Mouse (Mus musculus) embryo, embryonic 10 days (tissue): ENCODE measurements around the gene Gm10073.
"Not testable (repeated sequence)": the region's sequence is repeated elsewhere in the genome, so short reads cannot be mapped to it uniquely, and the experiment has no call there.

Source experiments
- DNase-seq: peaks from one replicate; pipeline ENCODE4 v3.0.0-alpha.2; 2015; ENCODE audit warnings: low spot score

Gm10073 gene

GRCm38 (mm10) chr8:106597067-106597466 lies 23.8 kb upstream of the Gm10073 start:
- DNase-seq, result no peak

- DNase-seq, result not testable (repeated sequence)
These were observed 22.4 kb upstream of the Gm10073 start for GRCm38 (mm10) chr8:106595623-106596022.

GRCm38 (mm10) chr8:106592458-106592857 lies 19.2 kb upstream of the Gm10073 start:
- no peak for DNase-seq

- no peak for DNase-seq
These were observed 15.5 kb upstream of the Gm10073 start for GRCm38 (mm10) chr8:106588443-106589431.

- DNase-seq, result no peak
These were observed 13.6 kb upstream of the Gm10073 start for GRCm38 (mm10) chr8:106586896-106587295.

- no peak for DNase-seq
These were observed 12.4 kb upstream of the Gm10073 start for GRCm38 (mm10) chr8:106585671-106586037.

GRCm38 (mm10) chr8:106584942-106585670 lies 11.8 kb upstream of the Gm10073 start:
- DNase-seq, result no peak

GRCm38 (mm10) chr8:106581344-106582088 lies 8.3 kb upstream of the Gm10073 start:
- DNase-seq, result no peak

GRCm38 (mm10) chr8:106579510-106579909 lies 6.2 kb upstream of the Gm10073 start:
- DNase-seq, result no peak

- no peak for DNase-seq
These were observed 3.7 kb upstream of the Gm10073 start for GRCm38 (mm10) chr8:106576849-106577555.

- DNase-seq, result no peak
These were observed 1.0 kb upstream of the Gm10073 start for GRCm38 (mm10) chr8:106574283-106574682.

GRCm38 (mm10) chr8:106572175-106572574 lies 1.1 kb downstream of the Gm10073 start:
- DNase-seq, result not testable (repeated sequence)

GRCm38 (mm10) chr8:106571551-106572172 lies 1.6 kb downstream of the Gm10073 start:
- no peak for DNase-seq

- DNase-seq, result no peak
These were observed 2.9 kb downstream of the Gm10073 start for GRCm38 (mm10) chr8:106570386-106570785.

GRCm38 (mm10) chr8:106569006-106569405 lies 4.3 kb downstream of the Gm10073 start:
- DNase-seq, result peak; percentile 46

GRCm38 (mm10) chr8:106563691-106564182 lies 9.5 kb downstream of the Gm10073 start:
- peak; percentile 34 for DNase-seq

GRCm38 (mm10) chr8:106561097-106561865 lies 12.0 kb downstream of the Gm10073 start:
- DNase-seq, result peak; percentile 84

GRCm38 (mm10) chr8:106559844-106560243 lies 13.4 kb downstream of the Gm10073 start:
- DNase-seq, result no peak

GRCm38 (mm10) chr8:106556068-106556645 lies 17.1 kb downstream of the Gm10073 start:
- no peak for DNase-seq

GRCm38 (mm10) chr8:106554011-106554410 lies 19.2 kb downstream of the Gm10073 start:
- DNase-seq, result no peak
